In the genomic region with DNA sequence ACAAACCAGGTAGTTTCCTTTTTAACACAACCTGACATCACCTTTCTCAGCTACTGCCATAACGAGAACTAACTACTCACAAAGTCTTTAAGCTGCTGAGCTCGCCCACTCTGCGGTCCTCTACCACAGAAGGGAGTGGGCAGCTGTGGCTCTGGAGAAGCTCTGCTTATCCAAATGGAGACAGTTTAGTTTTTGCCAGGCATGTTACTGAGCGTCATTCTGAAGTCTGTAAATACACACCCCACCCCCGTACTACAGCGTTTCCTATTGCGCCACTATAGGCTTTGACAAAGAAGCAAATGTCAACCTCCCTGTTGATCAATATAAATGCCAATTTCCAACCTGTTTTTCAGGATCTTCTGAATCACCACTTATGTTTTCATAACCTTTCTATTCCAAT, we compare ENCODE assay signal across 15 mouse cellular contexts. TPM values are rescaled to one million over a fixed set of nuclear protein-coding genes. Genes with fewer than 3 reads are reported as not detected.
DNase-seq lines count a peak whose midpoint lies in the region; ATAC-seq lines count a peak whose summit lies in the region.
"Had no signal": no experiment of that assay in that cellular context is flagged by ENCODE, and none has a peak within 500 bp of the region (broad histone marks: within the 10 kb centered on the region; RNA-seq: fewer than 3 reads in every experiment).

No protein-coding gene starts in this region.

- no peaks in the 10 kb centered on the region for H3K36me3 ChIP-seq in forebrain, embryonic 16.5 days (ENCODE audit: control insufficient read depth, insufficient read depth)
- H3K36me3 ChIP-seq: embryonic facial prominence, embryonic 13.5 days; forebrain, embryonic 10.5 days; hindbrain, embryonic 12.5 days; limb, embryonic 15.5 days; midbrain, embryonic 12.5 days had no signal

- ATAC-seq in monocyte, adult 5-6 weeks (replicated peaks; ENCODE audit: insufficient number of reproducible peaks, low FRiP score, low TSS enrichment, poor library complexity, severe bottlenecking) = no peak
- ATAC-seq in forebrain, embryonic 16.5 days = no peak

- peak; percentile 29 to 71 for DNase-seq in layer of hippocampus, adult 18-20 months (ENCODE audit: low spot score in 2 of 2)
- DNase-seq in layer of hippocampus, postnatal 10 days (ENCODE audit: low spot score in 2 of 2) = no peak
- DNase-seq in right cerebral cortex, adult 18-20 months = peak; percentile 66
- DNase-seq in right cerebral cortex, postnatal 4 days = no peak
- DNase-seq in right cerebral cortex, adult 2 months (ENCODE audit: low spot score in 2 of 2) = peak; percentile 64 to 68
- DNase-seq in gastrocnemius, postnatal 14 days = no peak
- DNase-seq: cerebellum, adult 11-12 months had no signal

- no peak overlapping the region for H3K9ac ChIP-seq in forebrain, embryonic 16.5 days (replicated peaks; ENCODE audit: low read depth, low read length)
- H3K9ac ChIP-seq: embryonic facial prominence, embryonic 13.5 days; hindbrain, embryonic 12.5 days; limb, embryonic 15.5 days; midbrain, embryonic 12.5 days had no signal

- H3K27me3 ChIP-seq in forebrain, embryonic 16.5 days (replicated peaks; ENCODE audit: control insufficient read depth, insufficient read depth, low read length) = no peaks in the 10 kb centered on the region
- H3K27me3 ChIP-seq: embryonic facial prominence, embryonic 13.5 days; hindbrain, embryonic 12.5 days; limb, embryonic 15.5 days had no signal

- 81% methylated on average over 7 of the region's 7 CpGs for whole genome bisulfite sequencing in forebrain, embryonic 16.5 days

- H3K4me3 ChIP-seq in forebrain, embryonic 16.5 days (replicated peaks; ENCODE audit: low read length) = no peak overlapping the region
- H3K4me3 ChIP-seq: embryonic facial prominence, embryonic 13.5 days; forebrain, embryonic 10.5 days; hindbrain, embryonic 12.5 days; limb, embryonic 15.5 days; midbrain, embryonic 12.5 days; myocyte had no signal

- H3K4me2 ChIP-seq in forebrain, embryonic 16.5 days (ENCODE audit: low read length) = no peak overlapping the region
- H3K4me2 ChIP-seq: embryonic facial prominence, embryonic 13.5 days; hindbrain, embryonic 12.5 days; limb, embryonic 15.5 days; midbrain, embryonic 12.5 days had no signal

- peaks cover 12% of the 10 kb centered on the region for H3K4me1 ChIP-seq in forebrain, embryonic 16.5 days (replicated peaks; ENCODE audit: control insufficient read depth, insufficient read depth, low read length)

- H3K27ac ChIP-seq in forebrain, embryonic 16.5 days (ENCODE audit: low read length) = no peak overlapping the region
- H3K27ac ChIP-seq: embryonic facial prominence, embryonic 13.5 days; forebrain, embryonic 10.5 days; hindbrain, embryonic 12.5 days; limb, embryonic 15.5 days; midbrain, embryonic 12.5 days had no signal

- intact Hi-C loops in gastrocnemius, postnatal 14 days (cut with DNase I; ENCODE audit: low total_unique reads) = no loop called here

- H3K9me3 ChIP-seq in forebrain, embryonic 16.5 days (ENCODE audit: control insufficient read depth, low read length) = no peaks in the 10 kb centered on the region
- H3K9me3 ChIP-seq: embryonic facial prominence, embryonic 13.5 days; forebrain, embryonic 10.5 days; hindbrain, embryonic 12.5 days; limb, embryonic 15.5 days; midbrain, embryonic 12.5 days had no signal

RNA-seq across cellular contexts. Expression of a gene that starts 39.4 kb away (rescaled TPM):
- 10 to 100 TPM in 1 of 2 experiments, 1 to 10 TPM in 1; 9.1 to 12.9 TPM for total RNA-seq in layer of hippocampus, adult 18-20 months (2021)
- total RNA-seq in layer of hippocampus, postnatal 10 days (2021) = 10 to 100 TPM; 23.8 to 29.4 TPM
- 3.0 to 31.8 TPM (median 7.1 TPM) in 3 replicates for total RNA-seq in monocyte, adult 5-6 weeks (2017)
- 1 to 10 TPM; 4.7 to 6.4 TPM for total RNA-seq in gastrocnemius, postnatal 14 days (2021)
- 32.7 and 33.3 TPM in 2 replicates for polyA plus RNA-seq in forebrain, embryonic 16.5 days (2015; fragmentation: Nextera tagmentation; extraction: Ambion mirVana)

Comparison
In these comparisons a context has a peak if more than half of its experiments do, and no peak if none do; other contexts are left out.
1. DNase-seq: peak in layer of hippocampus, adult 18-20 months (2 of 2), right cerebral cortex, adult 18-20 months (single experiment) and right cerebral cortex, adult 2 months (2 of 2); none in layer of hippocampus, postnatal 10 days (0 of 2), right cerebral cortex, postnatal 4 days (single experiment) and gastrocnemius, postnatal 14 days (single experiment).